Mouse (Mus musculus) gastrocnemius, adult 18-20 months (tissue): Measurements from ENCODE around the gene Dusp13. TPM values are rescaled to one million over a fixed set of nuclear protein-coding genes. Genes with fewer than 3 reads are reported as not detected.

Experiments
- DNase-seq: peaks from one replicate; pipeline ENCODE4 v3.0.0; 2021; ENCODE audit warnings: low spot score
- total RNA-seq, 2 experiments: library from RNA; stranded (reverse); gene quantifications; 2 replicates each; pipeline ENCODE4 v1.2.3; 2021

Dusp13 gene
- total RNA-seq, 2 experiments from 2014 or later, result 215 to 238 TPM

DNA sequence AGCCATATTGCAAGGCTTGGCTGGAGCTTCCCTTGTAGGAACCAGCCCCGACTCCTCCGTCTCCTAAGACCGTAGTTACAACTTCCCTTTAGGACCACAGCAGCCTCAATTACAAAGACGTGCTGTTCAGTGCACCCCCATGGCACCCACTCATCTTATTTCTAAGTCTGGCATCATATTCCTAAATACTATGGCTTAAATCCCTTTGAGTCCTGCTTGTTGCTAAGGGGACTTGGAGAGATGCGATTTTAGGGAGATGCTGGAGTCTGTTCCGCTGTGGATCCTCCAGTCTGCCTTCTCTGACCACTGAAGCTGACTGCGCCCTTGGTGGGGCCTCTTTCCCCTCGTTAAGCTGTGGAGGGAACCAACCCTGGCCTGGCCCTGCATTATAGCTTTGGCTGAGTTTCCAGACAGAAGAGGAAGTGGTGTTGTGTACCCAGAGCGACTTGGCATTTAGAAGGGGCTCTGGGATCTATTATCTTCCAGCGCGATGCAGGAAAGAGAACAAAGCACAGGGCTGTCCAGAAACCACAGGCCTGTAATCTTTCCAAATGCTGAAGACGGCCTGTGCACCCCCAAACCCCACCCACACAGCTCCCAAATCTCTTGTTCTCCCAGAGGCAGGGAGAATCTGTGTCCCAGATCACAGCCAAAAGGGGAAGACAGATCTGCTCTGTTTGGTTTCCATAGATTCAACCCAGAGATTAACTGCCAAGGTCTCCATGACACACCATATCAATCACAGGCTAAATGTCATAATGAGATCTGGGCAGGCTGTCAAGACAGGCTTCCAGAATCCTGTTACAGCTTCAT, 44.0 kb downstream of the Dusp13 start:
- peak; percentile 60 for DNase-seq

- DNase-seq, result no peak
Measured at GRCm38 (mm10) chr14:21705462-21705861, 45.5 kb downstream of the Dusp13 start.

DNA sequence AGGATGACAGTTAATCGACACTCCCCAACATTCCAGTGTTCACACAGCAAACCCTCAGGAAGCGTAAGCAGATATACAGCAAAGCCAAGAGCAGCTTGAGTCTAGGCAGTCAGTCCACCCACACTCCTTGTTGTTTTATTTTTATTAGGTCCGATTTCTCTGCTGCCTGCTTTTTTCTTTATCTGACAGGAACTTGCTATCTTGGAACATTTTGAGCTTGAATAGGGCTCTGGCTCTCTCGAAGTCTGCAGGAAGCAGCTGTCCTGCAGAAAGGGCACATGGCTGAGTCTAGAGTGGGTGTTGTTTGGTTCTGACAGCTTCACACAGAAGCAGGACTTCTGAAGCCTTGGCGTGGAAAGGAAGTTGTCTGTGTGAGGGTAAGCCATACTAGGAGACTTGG, 47.7 kb downstream of the Dusp13 start:
- no peak for DNase-seq

DNA sequence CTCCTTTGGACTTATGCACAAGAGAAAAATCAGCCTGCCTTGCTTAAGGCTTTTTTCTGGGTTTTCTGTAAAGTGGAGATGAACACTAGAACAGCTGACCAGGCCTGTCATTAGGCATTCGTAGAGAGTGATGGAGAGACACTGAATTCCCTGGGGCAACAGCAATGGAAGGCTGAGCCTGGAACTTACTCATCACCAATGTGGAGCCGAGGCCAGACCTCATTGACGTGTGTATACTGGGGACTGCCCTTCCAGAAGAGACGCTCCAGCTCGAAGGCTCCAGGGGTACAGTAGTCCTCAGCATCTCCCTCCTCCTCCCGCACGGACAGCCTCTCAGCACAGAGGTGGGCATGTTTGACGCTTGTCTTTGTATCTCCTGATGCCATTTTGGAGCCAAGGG, 48.3 kb downstream of the Dusp13 start:
- no peak for DNase-seq

DNA sequence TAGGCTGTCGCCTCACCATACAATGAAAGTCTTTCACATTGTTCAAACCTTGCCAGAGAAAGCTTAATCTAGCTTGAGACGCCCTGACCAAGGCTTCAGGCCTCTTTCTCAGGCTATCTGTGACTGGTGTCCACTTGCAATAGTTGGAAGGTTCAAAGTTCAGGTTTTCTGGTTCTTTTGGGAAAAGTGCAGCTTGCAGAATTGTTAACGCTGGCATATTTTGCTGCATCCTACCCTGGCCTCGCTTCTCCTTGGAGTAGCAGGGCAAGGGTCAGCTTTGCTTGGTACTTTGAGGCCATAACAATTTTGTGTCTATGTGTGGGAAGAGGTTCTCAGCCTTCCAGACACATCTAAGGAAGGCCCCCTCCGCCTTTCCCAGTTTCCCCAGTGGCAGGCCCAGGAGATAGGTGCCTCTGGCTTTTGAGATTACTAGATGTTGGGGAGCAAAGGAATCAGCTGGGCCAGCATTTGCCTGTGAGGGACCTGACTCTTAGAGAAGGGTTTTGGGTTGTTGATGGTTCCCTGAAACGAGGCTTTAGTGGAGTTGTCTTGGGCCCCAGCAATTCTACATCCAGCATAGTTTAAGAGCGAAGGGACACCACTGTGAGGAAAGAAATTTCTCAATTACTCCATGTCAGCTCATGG, 54.7 kb downstream of the Dusp13 start:
- no peak for DNase-seq

- DNase-seq, result no peak
Measured at GRCm38 (mm10) chr14:21695020-21695419, 56.0 kb downstream of the Dusp13 start.

DNA sequence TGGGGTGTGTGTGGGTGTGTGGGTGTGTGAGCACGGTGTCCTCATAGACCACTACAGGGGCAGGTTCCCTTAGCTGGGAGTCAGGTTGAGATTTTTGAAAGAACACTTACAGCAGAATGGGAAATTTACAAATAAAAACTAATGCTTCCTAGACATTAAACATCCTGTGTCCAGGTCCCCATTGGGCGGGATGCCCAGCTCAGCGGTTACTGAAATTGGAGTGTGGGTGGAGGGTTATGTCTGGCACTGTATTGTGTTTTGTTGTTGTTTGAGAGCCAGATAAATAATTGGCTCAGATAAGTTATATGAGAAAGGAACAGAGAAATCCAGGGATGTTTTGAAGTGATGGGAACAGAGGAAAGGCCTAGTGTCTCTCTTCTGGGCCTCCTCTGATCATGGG, 59.9 kb downstream of the Dusp13 start:
- no peak for DNase-seq

DNA sequence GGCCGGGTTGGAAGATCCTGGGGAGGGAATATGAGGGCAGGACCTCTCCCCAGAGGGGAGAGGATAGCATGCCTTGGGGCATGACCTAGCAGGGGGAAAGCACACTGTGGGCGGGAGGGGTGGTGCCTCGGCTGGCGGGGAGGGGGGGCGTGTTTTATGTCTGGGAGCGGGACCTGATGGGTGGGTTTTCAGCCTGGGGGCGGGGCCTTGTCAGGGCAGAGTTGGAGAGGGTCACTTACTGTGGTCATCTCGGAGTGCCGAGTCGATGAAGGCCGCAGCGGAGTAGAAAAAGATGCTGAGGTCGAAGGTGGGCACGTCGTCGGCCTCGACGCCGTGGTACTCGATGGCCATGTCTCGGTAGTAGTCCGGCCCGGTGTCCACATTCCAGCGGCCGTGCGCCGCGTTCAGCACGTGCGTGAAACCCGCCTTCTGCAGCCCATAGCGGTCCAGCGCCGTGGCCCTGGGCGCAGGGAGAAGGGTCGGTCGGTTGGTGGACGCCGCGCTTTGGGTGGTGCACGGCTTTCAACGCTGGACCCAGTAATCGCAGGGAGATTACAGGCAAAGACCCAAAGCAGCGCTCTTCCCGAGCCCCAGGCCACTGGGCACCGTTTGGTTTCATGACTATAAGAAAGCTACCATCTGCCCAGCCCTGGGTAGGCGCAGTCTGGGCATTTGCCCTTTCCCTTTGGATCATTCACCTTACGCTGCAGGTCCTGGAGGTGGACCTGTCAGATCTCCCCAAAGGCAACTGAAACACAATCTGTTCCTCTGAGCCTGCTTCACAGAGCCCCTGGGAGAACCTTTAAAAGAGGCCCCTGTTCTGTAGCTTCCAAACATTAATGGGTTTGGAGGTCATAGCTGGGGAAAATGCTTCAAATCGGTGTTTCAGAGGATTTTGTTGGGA, 64.4 kb downstream of the Dusp13 start:
- no peak for DNase-seq

GRCm38 (mm10) chr14:21685411-21686146, 65.4 kb downstream of the Dusp13 start:
- peak; percentile 84 for DNase-seq

GRCm38 (mm10) chr14:21683834-21684233, 67.1 kb downstream of the Dusp13 start:
- no peak for DNase-seq

Other genes with a start within 250 kb of the Dusp13 start
- gene Dupd1, start 36.6 kb downstream of the Dusp13 start, total RNA-seq, result 10 to 100 TPM; 33.4 to 36.0 TPM
- gene Samd8, start 650 bp downstream of the Dusp13 start, total RNA-seq, result 10 to 100 TPM; 62.7 to 63.1 TPM
- gene Vdac2, start 74.1 kb upstream of the Dusp13 start, total RNA-seq, result 100 to 1,000 TPM; 304 to 312 TPM
- 10 to 100 TPM in 1 of 2 experiments, 1 to 10 TPM in 1; 6.1 to 11.3 TPM for gene Comtd1, start 97.8 kb upstream of the Dusp13 start, total RNA-seq
- gene Zfp503, start 238.4 kb upstream of the Dusp13 start, total RNA-seq, result 1 to 10 TPM; 4.7 to 7.6 TPM